Mouse (Mus musculus) heart, adult 11 months (tissue): ENCODE data around the gene Nrcam.

Source experiments
- DNase-seq: peaks from one replicate; pipeline ENCODE4 v3.0.0; 2022

Nrcam gene

GRCm38 (mm10) chr12:44524621-44525565 is 196.2 kb downstream of the Nrcam start:
- no peak for DNase-seq

GRCm38 (mm10) chr12:44528391-44529016 is 199.8 kb downstream of the Nrcam start:
- no peak for DNase-seq

GRCm38 (mm10) chr12:44532337-44533113 is 203.8 kb downstream of the Nrcam start:
- DNase-seq = no peak

GRCm38 (mm10) chr12:44534100-44534633 is 205.5 kb downstream of the Nrcam start:
- DNase-seq = no peak

GRCm38 (mm10) chr12:44535623-44536022 is 206.9 kb downstream of the Nrcam start:
- DNase-seq = no peak

GRCm38 (mm10) chr12:44547721-44548369 is 219.2 kb downstream of the Nrcam start:
- DNase-seq = peak; percentile 76

GRCm38 (mm10) chr12:44548465-44548864 is 219.8 kb downstream of the Nrcam start:
- DNase-seq = no peak

GRCm38 (mm10) chr12:44551614-44552013 is 222.9 kb downstream of the Nrcam start:
- no peak for DNase-seq

- DNase-seq = no peak
Observed at GRCm38 (mm10) chr12:44554051-44554450, 225.4 kb downstream of the Nrcam start.

- DNase-seq = no peak
Observed at GRCm38 (mm10) chr12:44554808-44555207, 226.1 kb downstream of the Nrcam start.

- no peak for DNase-seq
Observed at GRCm38 (mm10) chr12:44560002-44560401, 231.3 kb downstream of the Nrcam start.

- DNase-seq = no peak
Observed at GRCm38 (mm10) chr12:44570070-44570469, 241.4 kb downstream of the Nrcam start.

- no peak for DNase-seq
Observed at GRCm38 (mm10) chr12:44572664-44573063, 244.0 kb downstream of the Nrcam start.

GRCm38 (mm10) chr12:44574167-44574566 is 245.5 kb downstream of the Nrcam start:
- DNase-seq = no peak

GRCm38 (mm10) chr12:44601410-44602149 is 272.9 kb downstream of the Nrcam start:
- DNase-seq = no peak

- DNase-seq = no peak
Observed at GRCm38 (mm10) chr12:44602269-44602957, 273.7 kb downstream of the Nrcam start.

- DNase-seq = no peak
Observed at GRCm38 (mm10) chr12:44602958-44603331, 274.3 kb downstream of the Nrcam start.

GRCm38 (mm10) chr12:44617001-44617421 is 288.3 kb downstream of the Nrcam start:
- no peak for DNase-seq

- no peak for DNase-seq
Observed at GRCm38 (mm10) chr12:44617488-44617887, 288.8 kb downstream of the Nrcam start.

GRCm38 (mm10) chr12:44639341-44639921 is 310.7 kb downstream of the Nrcam start:
- DNase-seq = no peak

- no peak for DNase-seq
Observed at GRCm38 (mm10) chr12:44640579-44640978, 311.9 kb downstream of the Nrcam start.
